Mouse (Mus musculus) c-Kit-negative CD71-positive TER-119-positive erythroid progenitor cells, embryonic 14.5 days (primary cell): ENCODE results near the gene Ipcef1.

Experiments used
- DNase-seq: peaks from one replicate; pipeline ENCODE4 v3.0.0-alpha.2; 2013; ENCODE audit warnings: low read depth, low spot score

Gene Ipcef1

GRCm38 (mm10) chr10:7052315-7053017, at the start of gene Ipcef1:
Gene Ipcef1 (minus strand): TSS chr10:7052478.
- no peak for DNase-seq

GRCm38 (mm10) chr10:7077971-7078370, 25.7 kb upstream of the Ipcef1 start:
- no peak for DNase-seq

GRCm38 (mm10) chr10:7077389-7077808, 25.1 kb upstream of the Ipcef1 start:
- no peak for DNase-seq

- DNase-seq = no peak
These were observed 24.5 kb upstream of the Ipcef1 start for GRCm38 (mm10) chr10:7076662-7077211.

GRCm38 (mm10) chr10:7076201-7076600, 23.9 kb upstream of the Ipcef1 start:
- no peak for DNase-seq

GRCm38 (mm10) chr10:7075661-7076060, 23.4 kb upstream of the Ipcef1 start:
- no peak for DNase-seq

GRCm38 (mm10) chr10:7074231-7074630, 22.0 kb upstream of the Ipcef1 start:
- no peak for DNase-seq

- no peak for DNase-seq
These were observed 18.6 kb upstream of the Ipcef1 start for GRCm38 (mm10) chr10:7070924-7071323.

- DNase-seq = no peak
These were observed 18.0 kb upstream of the Ipcef1 start for GRCm38 (mm10) chr10:7070100-7070835.

GRCm38 (mm10) chr10:7069090-7069489, 16.8 kb upstream of the Ipcef1 start:
- no peak for DNase-seq

GRCm38 (mm10) chr10:7068608-7069007, 16.3 kb upstream of the Ipcef1 start:
- DNase-seq = no peak

- DNase-seq = no peak
These were observed 11.6 kb upstream of the Ipcef1 start for GRCm38 (mm10) chr10:7063752-7064457.

GRCm38 (mm10) chr10:7062993-7063392, 10.7 kb upstream of the Ipcef1 start:
- DNase-seq = no peak

- DNase-seq = no peak
These were observed 8.0 kb upstream of the Ipcef1 start for GRCm38 (mm10) chr10:7060326-7060725.

- no peak for DNase-seq
These were observed 5.3 kb upstream of the Ipcef1 start for GRCm38 (mm10) chr10:7057546-7057945.

- no peak for DNase-seq
These were observed 2.4 kb upstream of the Ipcef1 start for GRCm38 (mm10) chr10:7054560-7055205.

GRCm38 (mm10) chr10:7049901-7050300, 2.4 kb downstream of the Ipcef1 start:
- DNase-seq = no peak

- no peak for DNase-seq
These were observed 4.4 kb downstream of the Ipcef1 start for GRCm38 (mm10) chr10:7047919-7048291.

- no peak for DNase-seq
These were observed 4.9 kb downstream of the Ipcef1 start for GRCm38 (mm10) chr10:7047288-7047918.

GRCm38 (mm10) chr10:7043896-7044295, 8.4 kb downstream of the Ipcef1 start:
- DNase-seq = no peak

- DNase-seq = no peak
These were observed 11.2 kb downstream of the Ipcef1 start for GRCm38 (mm10) chr10:7041032-7041431.
